Mouse (Mus musculus): ENCODE data around the gene Mgat5b. TPM values are rescaled to one million over a fixed set of nuclear protein-coding genes. Genes with fewer than 3 reads are reported as not detected.

Gene Mgat5b
- total and polyA plus RNA-seq, 2 experiments from 2014 or later: 25.0 to 133 TPM

GRCm38 (mm10) chr11:116954231-116955118 lies 35.8 kb downstream of the Mgat5b start:
- Histone ChIP-seq H3K27me3 (ENCODE audit: insufficient read depth, low read length) (no peaks in the 10 kb centered on the region), H3K4me1 (ENCODE audit: insufficient read depth, low read length) (peaks cover 4% of the 10 kb centered on the region; the same call in 1 of the 2 replicates), H3K9me3 (ENCODE audit: low read length) (no peaks in the 10 kb centered on the region), H3K4me3 (ENCODE audit: low read length) (no peak overlapping the region), H3K27ac (peak overlapping the region; percentile 73), H3K36me3 (ENCODE audit: insufficient read depth, low read length) (peaks cover 10% of the 10 kb centered on the region; the same call in 1 of the 2 replicates), H3K9ac (replicated peaks; ENCODE audit: low read length) (no peak overlapping the region), H3K4me2 (ENCODE audit: low read depth, low read length) (no peak overlapping the region)
- peak; percentile 76 for DNase-seq (ENCODE audit: low spot score)
- no peak for TF ChIP-seq CTCF (IDR thresholded peaks at IDR 0.05; ENCODE audit: low read depth)
- peak; percentile 82 for ATAC-seq
- 42% methylated on average over 23 of the region's 23 CpGs for WGBS

- TF ChIP-seq CTCF (IDR thresholded peaks at IDR 0.05; ENCODE audit: low read depth): no peak
- no peak for DNase-seq (ENCODE audit: low spot score)
- Histone ChIP-seq H3K36me3 (ENCODE audit: insufficient read depth, low read length) (peaks cover 6% of the 10 kb centered on the region; the same call in 1 of the 2 replicates), H3K9me3 (ENCODE audit: low read length) (no peaks in the 10 kb centered on the region), H3K4me2 (ENCODE audit: low read depth, low read length) (no peak overlapping the region), H3K4me1 (ENCODE audit: insufficient read depth, low read length) (peaks cover 4% of the 10 kb centered on the region; the same call in 1 of the 2 replicates), H3K9ac (replicated peaks; ENCODE audit: low read length) (no peak overlapping the region), H3K4me3 (ENCODE audit: low read length) (no peak overlapping the region), H3K27me3 (ENCODE audit: insufficient read depth, low read length) (no peaks in the 10 kb centered on the region), H3K27ac (no peak overlapping the region)
- 66% methylated on average over 5 of the region's 5 CpGs for WGBS
- no peak for ATAC-seq
These were observed 39.9 kb downstream of the Mgat5b start for GRCm38 (mm10) chr11:116958601-116959000.

- H3K36me3 ChIP-seq (ENCODE audit: insufficient read depth, low read length): peaks cover 7% of the 10 kb centered on the region; the same call in 1 of the 2 replicates
- H3K9ac ChIP-seq (replicated peaks; ENCODE audit: low read length): no peak overlapping the region
- no peaks in the 10 kb centered on the region for H3K27me3 ChIP-seq (ENCODE audit: insufficient read depth, low read length)
- H3K4me1 ChIP-seq (ENCODE audit: insufficient read depth, low read length): no peaks in the 10 kb centered on the region
- ATAC-seq (no peak), DNase-seq (ENCODE audit: low spot score) (no peak)
- 71% methylated on average over 7 of the region's 7 CpGs for WGBS
- no peak overlapping the region for H3K4me3 ChIP-seq (ENCODE audit: low read length)
- no peaks in the 10 kb centered on the region for H3K9me3 ChIP-seq (ENCODE audit: low read length)
- no peak for TF ChIP-seq CTCF (IDR thresholded peaks at IDR 0.05; ENCODE audit: low read depth)
- H3K27ac ChIP-seq: no peak overlapping the region
- no peak overlapping the region for H3K4me2 ChIP-seq (ENCODE audit: low read depth, low read length)
These were observed 46.4 kb downstream of the Mgat5b start for GRCm38 (mm10) chr11:116965061-116965460.

GRCm38 (mm10) chr11:116965961-116966360 lies 47.3 kb downstream of the Mgat5b start:
- Histone ChIP-seq H3K36me3 (ENCODE audit: insufficient read depth, low read length) (peaks cover 7% of the 10 kb centered on the region; the same call in 1 of the 2 replicates), H3K4me1 (ENCODE audit: insufficient read depth, low read length) (no peaks in the 10 kb centered on the region), H3K27ac (no peak overlapping the region), H3K9ac (replicated peaks; ENCODE audit: low read length) (no peak overlapping the region), H3K9me3 (ENCODE audit: low read length) (no peaks in the 10 kb centered on the region), H3K4me3 (ENCODE audit: low read length) (no peak overlapping the region), H3K4me2 (ENCODE audit: low read depth, low read length) (no peak overlapping the region), H3K27me3 (ENCODE audit: insufficient read depth, low read length) (no peaks in the 10 kb centered on the region)
- ATAC-seq: no peak
- TF ChIP-seq CTCF (IDR thresholded peaks at IDR 0.05; ENCODE audit: low read depth): no peak
- DNase-seq (ENCODE audit: low spot score): no peak
- 59% methylated on average over 2 of the region's 2 CpGs for WGBS

GRCm38 (mm10) chr11:116968586-116968985 lies 49.9 kb downstream of the Mgat5b start:
- H3K27ac ChIP-seq: no peak overlapping the region
- H3K4me1 ChIP-seq (ENCODE audit: insufficient read depth, low read length): no peaks in the 10 kb centered on the region
- no peaks in the 10 kb centered on the region for H3K27me3 ChIP-seq (ENCODE audit: insufficient read depth, low read length)
- ATAC-seq (no peak), DNase-seq (ENCODE audit: low spot score) (no peak)
- H3K36me3 ChIP-seq (ENCODE audit: insufficient read depth, low read length): peaks cover 4% of the 10 kb centered on the region
- H3K4me2 ChIP-seq (ENCODE audit: low read depth, low read length): no peak overlapping the region
- H3K9me3 ChIP-seq (ENCODE audit: low read length): no peaks in the 10 kb centered on the region
- TF ChIP-seq CTCF (IDR thresholded peaks at IDR 0.05; ENCODE audit: low read depth): no peak
- 89% methylated on average over 9 of the region's 9 CpGs for WGBS
- H3K4me3 ChIP-seq (ENCODE audit: low read length): no peak overlapping the region
- no peak overlapping the region for H3K9ac ChIP-seq (replicated peaks; ENCODE audit: low read length)

- no peak for DNase-seq (ENCODE audit: low spot score)
- no peak for ATAC-seq
- Histone ChIP-seq H3K4me1 (ENCODE audit: insufficient read depth, low read length) (no peaks in the 10 kb centered on the region), H3K4me2 (ENCODE audit: low read depth, low read length) (no peak overlapping the region), H3K36me3 (ENCODE audit: insufficient read depth, low read length) (peaks cover 11% of the 10 kb centered on the region), H3K4me3 (ENCODE audit: low read length) (no peak overlapping the region), H3K27me3 (ENCODE audit: insufficient read depth, low read length) (no peaks in the 10 kb centered on the region), H3K27ac (no peak overlapping the region), H3K9me3 (ENCODE audit: low read length) (no peaks in the 10 kb centered on the region), H3K9ac (replicated peaks; ENCODE audit: low read length) (no peak overlapping the region)
- 66% methylated on average over 11 of the region's 11 CpGs for WGBS
- TF ChIP-seq CTCF (IDR thresholded peaks at IDR 0.05; ENCODE audit: low read depth): no peak
These were observed 50.8 kb downstream of the Mgat5b start for GRCm38 (mm10) chr11:116969498-116969897.

- ATAC-seq (no peak), DNase-seq (ENCODE audit: low spot score) (no peak)
- no peak for TF ChIP-seq CTCF (IDR thresholded peaks at IDR 0.05; ENCODE audit: low read depth)
- no peaks in the 10 kb centered on the region for H3K27me3 ChIP-seq (ENCODE audit: insufficient read depth, low read length)
- H3K4me2 ChIP-seq (ENCODE audit: low read depth, low read length): no peak overlapping the region
- H3K4me3 ChIP-seq (ENCODE audit: low read length): no peak overlapping the region
- no peaks in the 10 kb centered on the region for H3K9me3 ChIP-seq (ENCODE audit: low read length)
- H3K9ac ChIP-seq (replicated peaks; ENCODE audit: low read length): no peak overlapping the region
- no peak overlapping the region for H3K27ac ChIP-seq
- H3K4me1 ChIP-seq (ENCODE audit: insufficient read depth, low read length): no peaks in the 10 kb centered on the region
- H3K36me3 ChIP-seq (ENCODE audit: insufficient read depth, low read length): peaks cover 13% of the 10 kb centered on the region
- WGBS: 62% methylated on average over 4 of the region's 4 CpGs
These were observed 52.2 kb downstream of the Mgat5b start for GRCm38 (mm10) chr11:116970847-116971246.

All from hindbrain, postnatal 0 days (tissue).